Mouse (Mus musculus): ENCODE measurements around the gene Msrb3. TPM values are rescaled to one million over a fixed set of nuclear protein-coding genes. Genes with fewer than 3 reads are reported as not detected.

The Msrb3 gene
- polyA plus RNA-seq, 1 experiment = 3.9 TPM

- Histone ChIP-seq H3K27ac (ENCODE audit: insufficient read depth, low read depth, low read length) (no peak overlapping the region), H3K4me3 (ENCODE audit: low read depth, low read length) (no peak overlapping the region), H3K4me1 (ENCODE audit: control insufficient read depth, insufficient read depth, insufficient read length, low read length) (no peaks in the 10 kb centered on the region), H3K36me3 (ENCODE audit: control insufficient read depth, insufficient read depth, low read length) (no peaks in the 10 kb centered on the region), H3K27me3 (ENCODE audit: control insufficient read depth, insufficient read depth, low read length) (no peaks in the 10 kb centered on the region)
- TF ChIP-seq CTCF (IDR thresholded peaks at IDR 0.05; ENCODE audit: extremely low read depth, insufficient read length, insufficient replicate concordance, low read depth, low read length) (no peak), POLR2A (IDR thresholded peaks at IDR 0.05; ENCODE audit: low read depth, low read length) (no peak)
- 80% methylated on average over 7 of the region's 7 CpGs for WGBS
These were observed 50.2 kb downstream of the Msrb3 start for GRCm38 (mm10) chr10:120848677-120849076.

DNA sequence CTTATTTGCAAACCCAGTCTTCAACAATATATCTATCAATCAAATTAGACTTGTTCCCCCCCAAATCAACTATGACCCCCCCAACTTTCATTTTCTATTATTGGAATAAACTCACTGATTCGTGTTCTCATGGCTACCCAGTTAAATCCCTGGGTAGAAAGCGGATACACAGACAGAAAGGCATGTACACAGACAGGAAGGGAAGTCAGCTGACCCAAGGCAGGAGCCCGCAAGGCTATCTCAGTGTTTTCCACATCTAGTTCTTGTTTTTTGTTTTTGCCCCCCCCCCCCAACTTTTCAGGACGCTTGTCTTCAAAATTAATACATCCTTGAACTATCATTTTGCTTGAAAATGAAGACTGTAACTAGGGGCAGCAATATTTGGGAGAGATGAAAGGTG, 51.1 kb downstream of the Msrb3 start:
- 83% methylated on average over 4 of the region's 4 CpGs for WGBS
- Histone ChIP-seq H3K36me3 (ENCODE audit: control insufficient read depth, insufficient read depth, low read length) (no peaks in the 10 kb centered on the region), H3K4me3 (ENCODE audit: low read depth, low read length) (no peak overlapping the region), H3K27me3 (ENCODE audit: control insufficient read depth, insufficient read depth, low read length) (no peaks in the 10 kb centered on the region), H3K27ac (ENCODE audit: insufficient read depth, low read depth, low read length) (no peak overlapping the region), H3K4me1 (ENCODE audit: control insufficient read depth, insufficient read depth, insufficient read length, low read length) (no peaks in the 10 kb centered on the region)
- TF ChIP-seq POLR2A (IDR thresholded peaks at IDR 0.05; ENCODE audit: low read depth, low read length) = no peak
- no peak for TF ChIP-seq CTCF (IDR thresholded peaks at IDR 0.05; ENCODE audit: extremely low read depth, insufficient read length, insufficient replicate concordance, low read depth, low read length)

GRCm38 (mm10) chr10:120839966-120840365, 58.9 kb downstream of the Msrb3 start:
- TF ChIP-seq POLR2A (IDR thresholded peaks at IDR 0.05; ENCODE audit: low read depth, low read length) (no peak), CTCF (IDR thresholded peaks at IDR 0.05; ENCODE audit: extremely low read depth, insufficient read length, insufficient replicate concordance, low read depth, low read length) (no peak)

DNA sequence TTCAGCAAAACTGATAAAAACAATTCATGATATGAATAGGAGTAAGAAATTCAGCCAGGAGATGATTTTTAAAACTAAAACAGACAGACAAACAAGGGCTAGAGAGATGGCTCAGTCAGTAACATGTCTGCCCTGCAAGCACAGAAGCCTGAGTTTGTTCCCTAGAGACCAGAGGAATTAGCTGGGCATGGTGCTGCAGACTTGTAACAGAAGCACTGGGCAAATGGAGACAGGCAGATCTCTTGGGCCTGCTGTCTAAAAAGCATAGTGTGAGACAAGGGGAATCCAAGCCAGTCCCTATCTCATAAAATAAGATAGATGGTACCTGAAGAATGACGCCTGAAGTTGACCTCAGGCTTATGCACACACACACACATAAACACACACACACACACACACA, 64.4 kb downstream of the Msrb3 start:
- no peaks in the 10 kb centered on the region; the same call in 1 of the 2 replicates for H3K36me3 ChIP-seq (ENCODE audit: control insufficient read depth, insufficient read depth, low read length)
- TF ChIP-seq POLR2A (IDR thresholded peaks at IDR 0.05; ENCODE audit: low read depth, low read length) (no peak), CTCF (IDR thresholded peaks at IDR 0.05; ENCODE audit: extremely low read depth, insufficient read length, insufficient replicate concordance, low read depth, low read length) (no peak)
- no peak overlapping the region for H3K4me3 ChIP-seq (ENCODE audit: low read depth, low read length)
- H3K4me1 ChIP-seq (ENCODE audit: control insufficient read depth, insufficient read depth, insufficient read length, low read length) = no peaks in the 10 kb centered on the region
- no peaks in the 10 kb centered on the region for H3K27me3 ChIP-seq (ENCODE audit: control insufficient read depth, insufficient read depth, low read length)
- H3K27ac ChIP-seq (ENCODE audit: insufficient read depth, low read depth, low read length) = no peak overlapping the region
- 60% methylated on average over 1 of the region's 1 CpGs for WGBS

More at GRCm38 (mm10) chr10:120839966-120840365, 58.9 kb downstream of the Msrb3 start:
- Histone ChIP-seq H3K4me3 (ENCODE audit: low read depth, low read length) (no peak overlapping the region), H3K36me3 (ENCODE audit: control insufficient read depth, insufficient read depth, low read length) (no peaks in the 10 kb centered on the region), H3K27ac (ENCODE audit: insufficient read depth, low read depth, low read length) (no peak overlapping the region), H3K4me1 (ENCODE audit: control insufficient read depth, insufficient read depth, insufficient read length, low read length) (no peaks in the 10 kb centered on the region), H3K27me3 (ENCODE audit: control insufficient read depth, insufficient read depth, low read length) (no peaks in the 10 kb centered on the region)
- 71% methylated on average over 7 of the region's 7 CpGs for WGBS

- H3K36me3 ChIP-seq (ENCODE audit: control insufficient read depth, insufficient read depth, low read length) = no peaks in the 10 kb centered on the region; the same call in 1 of the 2 replicates
- no peak overlapping the region for H3K4me3 ChIP-seq (ENCODE audit: low read depth, low read length)
- no peaks in the 10 kb centered on the region for H3K4me1 ChIP-seq (ENCODE audit: control insufficient read depth, insufficient read depth, insufficient read length, low read length)
- H3K27me3 ChIP-seq (ENCODE audit: control insufficient read depth, insufficient read depth, low read length) = no peaks in the 10 kb centered on the region
- TF ChIP-seq CTCF (IDR thresholded peaks at IDR 0.05; ENCODE audit: extremely low read depth, insufficient read length, insufficient replicate concordance, low read depth, low read length) = no peak
- TF ChIP-seq POLR2A (IDR thresholded peaks at IDR 0.05; ENCODE audit: low read depth, low read length) = no peak
- H3K27ac ChIP-seq (ENCODE audit: insufficient read depth, low read depth, low read length) = no peak overlapping the region
These were observed 65.1 kb downstream of the Msrb3 start for GRCm38 (mm10) chr10:120833836-120834235.

- no peak overlapping the region for H3K4me3 ChIP-seq (ENCODE audit: low read depth, low read length)
- H3K27me3 ChIP-seq (ENCODE audit: control insufficient read depth, insufficient read depth, low read length) = no peaks in the 10 kb centered on the region
- H3K36me3 ChIP-seq (ENCODE audit: control insufficient read depth, insufficient read depth, low read length) = no peaks in the 10 kb centered on the region; the same call in 1 of the 2 replicates
- no peaks in the 10 kb centered on the region for H3K4me1 ChIP-seq (ENCODE audit: control insufficient read depth, insufficient read depth, insufficient read length, low read length)
- H3K27ac ChIP-seq (ENCODE audit: insufficient read depth, low read depth, low read length) = no peak overlapping the region
- WGBS = 91% methylated on average over 12 of the region's 12 CpGs
- TF ChIP-seq CTCF (IDR thresholded peaks at IDR 0.05; ENCODE audit: extremely low read depth, insufficient read length, insufficient replicate concordance, low read depth, low read length) (no peak), POLR2A (IDR thresholded peaks at IDR 0.05; ENCODE audit: low read depth, low read length) (no peak)
These were observed 71.1 kb downstream of the Msrb3 start for GRCm38 (mm10) chr10:120827761-120828160.

GRCm38 (mm10) chr10:120826795-120827669, 71.9 kb downstream of the Msrb3 start:
- TF ChIP-seq CTCF (IDR thresholded peaks at IDR 0.05; ENCODE audit: extremely low read depth, insufficient read length, insufficient replicate concordance, low read depth, low read length) = no peak
- no peak for TF ChIP-seq POLR2A (IDR thresholded peaks at IDR 0.05; ENCODE audit: low read depth, low read length)
- no peaks in the 10 kb centered on the region; the same call in 1 of the 2 replicates for H3K36me3 ChIP-seq (ENCODE audit: control insufficient read depth, insufficient read depth, low read length)
- H3K4me3 ChIP-seq (ENCODE audit: low read depth, low read length) = no peak overlapping the region
- no peaks in the 10 kb centered on the region for H3K4me1 ChIP-seq (ENCODE audit: control insufficient read depth, insufficient read depth, insufficient read length, low read length)
- no peaks in the 10 kb centered on the region for H3K27me3 ChIP-seq (ENCODE audit: control insufficient read depth, insufficient read depth, low read length)
- no peak overlapping the region for H3K27ac ChIP-seq (ENCODE audit: insufficient read depth, low read depth, low read length)
- 75% methylated on average over 27 of the region's 27 CpGs for WGBS
